Mouse (Mus musculus) myocyte (in vitro differentiated cells): Measurements from ENCODE around the gene D430019H16Rik. TPM values are rescaled to one million over a fixed set of nuclear protein-coding genes. Genes with fewer than 3 reads are reported as not detected.

ENCODE experiments used
- H3K27me3 ChIP-seq: one replicate; pipeline ENCODE4 v1.6.1; 2011; ENCODE audit not compliant: control insufficient read depth, insufficient read depth, insufficient read length
- H3K36me3 ChIP-seq: one replicate; pipeline ENCODE4 v1.6.1; 2011; ENCODE audit not compliant: control insufficient read depth, insufficient read depth
- H3K4me2 ChIP-seq: one replicate; pipeline ENCODE4 v1.6.1; 2011; ENCODE audit warnings: low read depth, control low read depth
- H3K4me3 ChIP-seq: one replicate; pipeline ENCODE4 v1.5.1; 2011; ENCODE audit warnings: mild to moderate bottlenecking, control low read depth, moderate library complexity
- H3K79me2 ChIP-seq: one replicate; pipeline ENCODE4 v1.6.1; 2011; ENCODE audit not compliant: control insufficient read depth, insufficient read depth
- H3ac ChIP-seq: one replicate; pipeline ENCODE4 v1.6.1; 2011; ENCODE audit not compliant: control insufficient read depth, insufficient read length
- CEBPB ChIP-seq: IDR thresholded peaks from 2 replicates; pipeline ENCODE4 v1.6.1; 2011; ENCODE audit warnings: mild to moderate bottlenecking, moderate library complexity; ENCODE audit not compliant: poor library complexity, insufficient read depth, severe bottlenecking
- E2F4 ChIP-seq: IDR thresholded peaks from one replicate; pipeline ENCODE4 v1.6.1; 2011; ENCODE audit warnings: mild to moderate bottlenecking, control low read depth, moderate library complexity; ENCODE audit not compliant: insufficient read depth
- MAX ChIP-seq: IDR thresholded peaks from one replicate; pipeline ENCODE4 v1.6.1; 2011; ENCODE audit warnings: low read depth, mild to moderate bottlenecking, control low read depth
- MYOD1 ChIP-seq, 3 experiments: IDR thresholded peaks; one replicate each; pipeline ENCODE4 v1.6.1; 2011; ENCODE audit warnings: control low read depth in 2 of 3, low read depth in 2 of 3, mild to moderate bottlenecking in 2 of 3, moderate library complexity in 1 of 3; ENCODE audit not compliant: insufficient read length in 2 of 3, control insufficient read depth in 1 of 3
- MYOG ChIP-seq, 3 experiments: IDR thresholded peaks; one replicate each; pipeline ENCODE4 v1.6.1; 2011; ENCODE audit warnings: control low read depth in 2 of 3, low read depth in 2 of 3, mild to moderate bottlenecking in 2 of 3; ENCODE audit not compliant: insufficient read length in 2 of 3, control insufficient read depth in 1 of 3, insufficient read depth in 1 of 3
- POLR2A ChIP-seq: IDR thresholded peaks from one replicate; pipeline ENCODE4 v1.6.1; 2011; ENCODE audit warnings: low read depth, mild to moderate bottlenecking, control low read depth, moderate library complexity; ENCODE audit not compliant: insufficient read length
- POLR2AphosphoS2 ChIP-seq: IDR thresholded peaks from one replicate; pipeline ENCODE4 v1.6.1; 2011; ENCODE audit warnings: low read depth, control low read depth; ENCODE audit not compliant: insufficient read length
- REST ChIP-seq: IDR thresholded peaks from one replicate; pipeline ENCODE4 v1.6.1; 2011; ENCODE audit warnings: mild to moderate bottlenecking, control low read depth, moderate library complexity; ENCODE audit not compliant: insufficient read depth, insufficient read length
- SRF ChIP-seq: IDR thresholded peaks from one replicate; pipeline ENCODE4 v1.6.1; 2011; ENCODE audit warnings: low read depth; ENCODE audit not compliant: control insufficient read depth, insufficient read length
- TCF12 ChIP-seq: IDR thresholded peaks from one replicate; pipeline ENCODE4 v1.6.1; 2011; ENCODE audit warnings: mild to moderate bottlenecking, control low read depth; ENCODE audit not compliant: poor library complexity, insufficient read depth, severe bottlenecking
- TCF3 ChIP-seq: IDR thresholded peaks from one replicate; pipeline ENCODE4 v1.6.1; 2011; ENCODE audit warnings: low read depth, control low read depth; ENCODE audit not compliant: insufficient read length
- USF1 ChIP-seq: IDR thresholded peaks from one replicate; pipeline ENCODE4 v1.6.1; 2011; ENCODE audit warnings: low read depth, mild to moderate bottlenecking, control low read depth, moderate library complexity
- polyA plus RNA-seq: library from polyadenylated mRNA; unstranded; fragments of >200 nt; fragmentation: generic; extraction: Trizol; gene quantifications from one replicate; pipeline ENCODE4 v1.2.1, GENCODE M21; 2012; ENCODE audit warnings: missing spikeins

D430019H16Rik gene
- polyA plus RNA-seq, 1 experiment, result 0.02 TPM

- no peaks in the 10 kb centered on the region for H3K27me3 ChIP-seq
- no peaks in the 10 kb centered on the region for H3K36me3 ChIP-seq
- H3ac ChIP-seq, result no peak overlapping the region
- TF ChIP-seq CEBPB (no peak), MAX (no peak), TCF12 (no peak), MYOG (IDR thresholded peaks at IDR 0.05; ENCODE audit: control insufficient read depth in 1 of 3, insufficient read depth in 1 of 3, insufficient read length in 2 of 3, low read depth in 2 of 3) (no peak), SRF (no peak), POLR2AphosphoS2 (no peak), REST (no peak), TCF3 (no peak), MYOD1 (IDR thresholded peaks at IDR 0.05; ENCODE audit: control insufficient read depth in 1 of 3, insufficient read length in 2 of 3, low read depth in 2 of 3) (no peak)
- no peak overlapping the region for H3K4me3 ChIP-seq
- no peaks in the 10 kb centered on the region for H3K79me2 ChIP-seq
- no peak overlapping the region for H3K4me2 ChIP-seq
Observed at GRCm38 (mm10) chr12:105523737-105524136, 70.1 kb downstream of the D430019H16Rik start.

GRCm38 (mm10) chr12:105526186-105526585, 72.5 kb downstream of the D430019H16Rik start:
- no peaks in the 10 kb centered on the region for H3K79me2 ChIP-seq
- H3K36me3 ChIP-seq, result no peaks in the 10 kb centered on the region
- H3ac ChIP-seq, result no peak overlapping the region
- H3K4me3 ChIP-seq, result no peak overlapping the region
- H3K27me3 ChIP-seq, result no peaks in the 10 kb centered on the region
- TF ChIP-seq POLR2AphosphoS2 (no peak), TCF12 (no peak), SRF (no peak), TCF3 (no peak)
- H3K4me2 ChIP-seq, result no peak overlapping the region

- Histone ChIP-seq H3K4me2 (no peak overlapping the region), H3K79me2 (no peaks in the 10 kb centered on the region), H3K36me3 (no peaks in the 10 kb centered on the region), H3K27me3 (no peaks in the 10 kb centered on the region), H3K4me3 (no peak overlapping the region), H3ac (no peak overlapping the region)
- TF ChIP-seq MYOD1 (IDR thresholded peaks at IDR 0.05; ENCODE audit: control insufficient read depth in 1 of 3, insufficient read length in 2 of 3, low read depth in 2 of 3) (no peak), TCF12 (no peak), REST (no peak), MYOG (IDR thresholded peaks at IDR 0.05; ENCODE audit: control insufficient read depth in 1 of 3, insufficient read depth in 1 of 3, insufficient read length in 2 of 3, low read depth in 2 of 3) (no peak), SRF (no peak), POLR2A (no peak), MAX (no peak), USF1 (no peak), E2F4 (no peak), CEBPB (no peak), POLR2AphosphoS2 (no peak), TCF3 (no peak)
Observed at GRCm38 (mm10) chr12:105526829-105527228, 73.2 kb downstream of the D430019H16Rik start.

- H3K4me2 ChIP-seq, result no peak overlapping the region
- H3K4me3 ChIP-seq, result no peak overlapping the region
- H3ac ChIP-seq, result no peak overlapping the region
- no peaks in the 10 kb centered on the region for H3K27me3 ChIP-seq
- no peaks in the 10 kb centered on the region for H3K79me2 ChIP-seq
- TF ChIP-seq POLR2A (no peak), MYOD1 (IDR thresholded peaks at IDR 0.05; ENCODE audit: control insufficient read depth in 1 of 3, insufficient read length in 2 of 3, low read depth in 2 of 3) (no peak), POLR2AphosphoS2 (no peak), MAX (no peak), REST (no peak), E2F4 (no peak), TCF12 (no peak), MYOG (IDR thresholded peaks at IDR 0.05; ENCODE audit: control insufficient read depth in 1 of 3, insufficient read depth in 1 of 3, insufficient read length in 2 of 3, low read depth in 2 of 3) (no peak), CEBPB (no peak), TCF3 (no peak), SRF (no peak), USF1 (no peak)
- no peaks in the 10 kb centered on the region for H3K36me3 ChIP-seq
Observed at GRCm38 (mm10) chr12:105529545-105529944, 75.9 kb downstream of the D430019H16Rik start.

- H3ac ChIP-seq, result no peak overlapping the region
- H3K36me3 ChIP-seq, result no peaks in the 10 kb centered on the region
- H3K79me2 ChIP-seq, result no peaks in the 10 kb centered on the region
- TF ChIP-seq CEBPB (no peak), REST (no peak), TCF3 (no peak), POLR2A (no peak), MYOD1 (IDR thresholded peaks at IDR 0.05; ENCODE audit: control insufficient read depth in 1 of 3, insufficient read length in 2 of 3, low read depth in 2 of 3) (no peak), USF1 (no peak), POLR2AphosphoS2 (no peak), TCF12 (no peak), SRF (no peak), E2F4 (no peak), MAX (no peak), MYOG (IDR thresholded peaks at IDR 0.05; ENCODE audit: control insufficient read depth in 1 of 3, insufficient read depth in 1 of 3, insufficient read length in 2 of 3, low read depth in 2 of 3) (no peak)
- no peak overlapping the region for H3K4me2 ChIP-seq
- H3K27me3 ChIP-seq, result no peaks in the 10 kb centered on the region
- H3K4me3 ChIP-seq, result no peak overlapping the region
Observed at GRCm38 (mm10) chr12:105531724-105532371, 78.2 kb downstream of the D430019H16Rik start.
